Mouse (Mus musculus): ENCODE results near the gene Olfr676. TPM values are rescaled to one million over a fixed set of nuclear protein-coding genes. Genes with fewer than 3 reads are reported as not detected.

Gene Olfr676
- polyA plus RNA-seq, 1 experiment = not detected

DNA sequence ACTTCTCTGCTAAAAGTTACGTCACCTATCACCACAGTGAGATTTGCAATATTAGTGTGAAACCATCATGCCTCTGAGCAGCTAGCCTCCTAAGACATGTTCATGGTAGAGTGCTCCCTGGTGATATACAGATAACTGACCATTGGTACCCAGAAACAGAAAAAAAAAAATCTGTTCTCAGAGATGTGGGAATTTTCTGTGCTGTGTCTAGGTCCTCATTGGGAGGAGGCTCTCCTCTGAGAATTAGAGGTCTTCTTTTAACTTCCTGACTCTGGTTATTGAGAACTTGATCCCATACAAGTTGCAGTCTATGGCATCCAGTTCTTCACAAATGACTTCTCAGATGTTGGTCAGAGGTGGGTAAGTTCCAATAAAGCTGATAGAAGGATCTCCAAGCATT lies 31.7 kb downstream of the Olfr676 start, which contains the start of gene Olfr678:
TSS of gene Olfr678 (plus strand) at position 301 of the 400 bp plus-strand sequence.
- no peak for TF ChIP-seq MAX (IDR thresholded peaks at IDR 0.05)
- no peak for TF ChIP-seq FOSL1 (IDR thresholded peaks at IDR 0.05; ENCODE audit: insufficient read depth, low read length, poor library complexity, severe bottlenecking)
- no peak for TF ChIP-seq MYOD1 (IDR thresholded peaks at IDR 0.05; ENCODE audit: control insufficient read depth, insufficient read length, low read depth)
- TF ChIP-seq MYOG (IDR thresholded peaks at IDR 0.05; ENCODE audit: control insufficient read depth, extremely low read depth, insufficient read length) = no peak
- no peak for TF ChIP-seq USF1 (IDR thresholded peaks at IDR 0.05; ENCODE audit: low read depth)
- no peak for TF ChIP-seq CTCF (IDR thresholded peaks at IDR 0.05; ENCODE audit: control insufficient read depth, insufficient read depth, insufficient read length)
- TF ChIP-seq CEBPB (IDR thresholded peaks at IDR 0.05; ENCODE audit: low read depth) = no peak
- Histone ChIP-seq H3K36me3 (ENCODE audit: control insufficient read depth, insufficient read depth) (no peaks in the 10 kb centered on the region), H3K27me3 (ENCODE audit: control insufficient read depth, insufficient read depth, insufficient read length) (no peaks in the 10 kb centered on the region), H3K79me2 (ENCODE audit: control insufficient read depth, insufficient read depth) (no peaks in the 10 kb centered on the region), H3K4me3 (ENCODE audit: insufficient read depth, poor library complexity, severe bottlenecking) (no peak within 1 kb of the TSS), H3K79me3 (ENCODE audit: low read depth) (no peaks in the 10 kb centered on the region), H3ac (ENCODE audit: control insufficient read depth, insufficient read length, low read depth) (no peak within 1 kb of the TSS)

DNA sequence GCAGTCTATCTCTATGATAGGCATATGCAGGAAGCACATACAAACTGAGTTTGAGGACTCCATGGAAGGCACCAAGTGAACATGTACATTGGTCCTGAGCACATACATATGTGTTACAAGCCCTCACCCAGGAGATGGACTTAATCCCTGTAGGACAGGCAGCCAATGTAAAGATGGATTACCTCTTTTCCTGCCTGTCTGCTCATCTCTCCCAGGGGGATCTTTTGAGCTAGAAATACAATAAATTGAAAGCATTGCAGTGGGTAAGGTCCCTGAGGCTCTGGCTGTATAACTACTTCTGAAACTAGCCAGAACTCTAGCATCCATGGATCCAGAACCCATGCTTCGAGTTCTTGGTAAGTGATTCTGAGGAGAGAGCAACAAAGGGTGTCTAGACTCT lies 48.4 kb downstream of the Olfr676 start, which contains the start of gene Olfr679:
TSS of gene Olfr679 (plus strand) at position 301 of the 400 bp plus-strand sequence.
- Histone ChIP-seq H3K27me3 (ENCODE audit: control insufficient read depth, insufficient read depth, insufficient read length) (no peaks in the 10 kb centered on the region), H3ac (ENCODE audit: control insufficient read depth, insufficient read length, low read depth) (no peak within 1 kb of the TSS), H3K79me3 (ENCODE audit: low read depth) (no peaks in the 10 kb centered on the region), H3K36me3 (ENCODE audit: control insufficient read depth, insufficient read depth) (no peaks in the 10 kb centered on the region), H3K79me2 (ENCODE audit: control insufficient read depth, insufficient read depth) (no peaks in the 10 kb centered on the region), H3K4me3 (ENCODE audit: insufficient read depth, poor library complexity, severe bottlenecking) (no peak within 1 kb of the TSS)
- no peak for TF ChIP-seq CTCF (IDR thresholded peaks at IDR 0.05; ENCODE audit: control insufficient read depth, insufficient read depth, insufficient read length)

Other genes starting within 250 kb of the Olfr676 start
- 0.25 TPM for gene Usp17lb, start 190.1 kb upstream of the Olfr676 start, polyA plus RNA-seq (2012; fragmentation: generic; extraction: Trizol)
- 0.77 TPM for gene Usp17la, start 175.7 kb upstream of the Olfr676 start, polyA plus RNA-seq (2012; fragmentation: generic; extraction: Trizol)
- not detected for gene Olfr665, start 154.7 kb upstream of the Olfr676 start, polyA plus RNA-seq (2012; fragmentation: generic; extraction: Trizol)
- gene Olfr666, start 136.7 kb upstream of the Olfr676 start, polyA plus RNA-seq (2012; fragmentation: generic; extraction: Trizol) = not detected
- gene Olfr667, start 111.2 kb upstream of the Olfr676 start, polyA plus RNA-seq (2012; fragmentation: generic; extraction: Trizol) = not detected
- gene Olfr668, start 104.6 kb upstream of the Olfr676 start, polyA plus RNA-seq (2012; fragmentation: generic; extraction: Trizol) = not detected
- not detected for gene Olfr669, start 98.5 kb upstream of the Olfr676 start, polyA plus RNA-seq (2012; fragmentation: generic; extraction: Trizol)
- gene Olfr670, start 70.1 kb upstream of the Olfr676 start, polyA plus RNA-seq (2012; fragmentation: generic; extraction: Trizol) = not detected
- gene Olfr671, start 53.6 kb upstream of the Olfr676 start, polyA plus RNA-seq (2012; fragmentation: generic; extraction: Trizol) = not detected
- gene Olfr672, start 30.7 kb upstream of the Olfr676 start, polyA plus RNA-seq (2012; fragmentation: generic; extraction: Trizol) = not detected
- gene Olfr675, start 4.2 kb upstream of the Olfr676 start, polyA plus RNA-seq (2012; fragmentation: generic; extraction: Trizol) = not detected
- not detected for gene Olfr677, start 18.7 kb downstream of the Olfr676 start, polyA plus RNA-seq (2012; fragmentation: generic; extraction: Trizol)
- gene Olfr678, start 31.8 kb downstream of the Olfr676 start, polyA plus RNA-seq (2012; fragmentation: generic; extraction: Trizol) = not detected
- gene Olfr679, start 48.5 kb downstream of the Olfr676 start, polyA plus RNA-seq (2012; fragmentation: generic; extraction: Trizol) = not detected
- gene Olfr680-ps1, start 60.1 kb downstream of the Olfr676 start, polyA plus RNA-seq (2012; fragmentation: generic; extraction: Trizol) = not detected
- gene Olfr681, start 84.1 kb downstream of the Olfr676 start, polyA plus RNA-seq (2012; fragmentation: generic; extraction: Trizol) = not detected
- not detected for gene Olfr683, start 114.3 kb downstream of the Olfr676 start, polyA plus RNA-seq (2012; fragmentation: generic; extraction: Trizol)
- not detected for gene Olfr684, start 131.0 kb downstream of the Olfr676 start, polyA plus RNA-seq (2012; fragmentation: generic; extraction: Trizol)
- not detected for gene Olfr685, start 153.3 kb downstream of the Olfr676 start, polyA plus RNA-seq (2012; fragmentation: generic; extraction: Trizol)
- gene Olfr686, start 174.8 kb downstream of the Olfr676 start, polyA plus RNA-seq (2012; fragmentation: generic; extraction: Trizol) = not detected